Mouse (Mus musculus) embryonic facial prominence, embryonic 12.5 days (tissue): Measurements from ENCODE around the gene Eif4h. TPM values are rescaled to one million over a fixed set of nuclear protein-coding genes. Genes with fewer than 3 reads are reported as not detected.
"Not testable (repeated sequence)": the region's sequence is repeated elsewhere in the genome, so short reads cannot be mapped to it uniquely, and the experiment has no call there.

Experiments used
- ATAC-seq: fragments of 200-750 bp; cut with Nextera tagmentation; 2 replicates; pipeline ENCODE4 v1.8.0; 2017; ENCODE audit not compliant: insufficient number of reproducible peaks, insufficient read depth, low FRiP score, low TSS enrichment
- H3K27ac ChIP-seq: fragments of 300-500 bp; sonication (generic); 2 replicates; pipeline ENCODE4 v1.5.1; 2016; ENCODE audit warnings: mild to moderate bottlenecking
- H3K27me3 ChIP-seq: fragments of 300-500 bp; sonication (generic); 2 replicates; pipeline ENCODE4 v1.6.1; 2016; ENCODE audit warnings: mild to moderate bottlenecking, moderate library complexity
- H3K36me3 ChIP-seq: fragments of 300-500 bp; sonication (generic); 2 replicates; pipeline ENCODE4 v1.6.1; 2016; ENCODE audit warnings: mild to moderate bottlenecking
- H3K4me1 ChIP-seq: fragments of 300-500 bp; sonication (generic); 2 replicates; pipeline ENCODE4 v1.6.1; 2016
- H3K4me2 ChIP-seq: fragments of 300-500 bp; sonication (generic); replicated peaks from 2 replicates; pipeline ENCODE4 v1.6.1; 2016; ENCODE audit warnings: mild to moderate bottlenecking, moderate library complexity
- H3K4me3 ChIP-seq: fragments of 300-500 bp; sonication (generic); 2 replicates; pipeline ENCODE4 v1.5.1; 2016; ENCODE audit warnings: mild to moderate bottlenecking
- H3K9ac ChIP-seq: fragments of 300-500 bp; sonication (generic); 2 replicates; pipeline ENCODE4 v1.6.1; 2016; ENCODE audit warnings: mild to moderate bottlenecking, moderate library complexity
- H3K9me3 ChIP-seq: fragments of 300-500 bp; sonication (generic); 2 replicates; pipeline ENCODE4 v1.6.1; 2016; ENCODE audit warnings: mild to moderate bottlenecking, moderate library complexity
- WGBS: fragments of 180-500 bp; shearing (Covaris S2); methylation state at CpG from one replicate; pipeline ENCODE4 v1.1.7; 2016; 5-methylcytosine and 5-hydroxymethylcytosine counted together
- polyA plus RNA-seq: library from polyadenylated mRNA; unstranded; fragments of >200 nt; fragmentation: Nextera tagmentation; extraction: Ambion mirVana; gene quantifications from 2 replicates; pipeline ENCODE4 v1.2.1, GENCODE M21; 2016

The Eif4h gene
- polyA plus RNA-seq, 1 experiment from 2014 or later: 505 TPM

DNA sequence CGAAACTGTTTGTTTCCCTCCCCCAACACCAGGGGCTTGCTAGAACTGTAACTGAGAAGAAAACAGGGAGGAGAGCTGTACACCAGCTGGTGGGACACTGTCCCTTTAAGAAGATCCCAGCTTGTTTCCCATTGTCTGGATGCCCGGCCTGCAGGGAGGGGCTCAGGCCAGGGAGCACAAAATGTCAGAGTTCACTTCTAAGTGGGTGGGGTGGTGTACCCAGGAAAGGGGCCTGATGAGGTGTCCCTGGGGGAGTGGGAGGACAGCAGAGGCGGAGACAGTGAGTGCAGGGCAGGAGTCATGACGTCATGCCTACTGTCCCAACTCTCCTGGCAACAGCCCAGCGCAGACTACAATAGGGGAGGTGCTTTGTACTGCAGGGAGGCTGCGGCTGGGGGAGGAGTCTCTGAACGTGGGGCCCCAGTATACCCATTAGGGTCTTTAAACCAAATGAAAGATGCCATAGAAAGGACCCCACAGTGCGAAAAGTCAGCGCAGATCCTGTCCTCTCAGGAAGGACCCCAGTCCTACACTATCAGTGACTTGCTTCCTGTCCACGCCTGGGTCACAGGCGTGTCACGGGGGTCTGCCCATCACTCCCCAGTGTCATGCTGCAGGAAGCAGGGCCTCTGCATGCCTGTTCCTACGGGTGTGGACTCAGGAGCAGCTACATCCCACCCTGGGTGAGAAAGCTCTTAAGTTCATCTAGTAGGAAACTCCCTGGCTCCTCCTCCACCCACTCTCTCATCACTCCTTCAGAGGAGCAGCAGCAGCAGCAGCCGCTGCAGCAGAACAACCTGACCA is 36.9 kb upstream of the Eif4h start:
- ATAC-seq: peak; percentile 66
- Histone ChIP-seq H3K36me3 (peaks cover 24% of the 10 kb centered on the region), H3K27ac (peak overlapping the region; percentile 81), H3K9me3 (no peaks in the 10 kb centered on the region), H3K9ac (peak overlapping the region; percentile 48), H3K4me3 (peak overlapping the region; percentile 33), H3K27me3 (no peaks in the 10 kb centered on the region), H3K4me2 (peak overlapping the region; percentile 63), H3K4me1 (peaks cover 24% of the 10 kb centered on the region)
- 5% methylated on average over 14 of the region's 14 CpGs for WGBS

DNA sequence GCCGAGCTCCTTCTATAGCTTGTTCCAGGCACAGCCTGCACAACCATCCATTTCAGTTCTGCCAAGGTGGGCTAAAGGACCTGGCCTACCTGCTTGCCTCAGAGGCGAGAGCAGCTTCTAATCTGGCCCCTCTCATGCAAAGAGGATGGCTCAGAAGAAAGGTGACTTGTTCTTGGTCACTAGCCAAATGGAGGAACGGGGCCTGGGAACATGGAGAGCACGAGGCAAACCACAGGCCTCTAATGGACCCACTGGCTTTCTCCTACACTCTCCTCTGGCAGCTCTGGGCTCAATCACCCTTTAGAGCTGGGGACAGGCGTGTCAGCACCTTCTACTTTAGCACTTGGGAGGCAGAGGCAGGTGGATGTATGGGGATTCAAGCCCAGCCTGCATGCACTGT is 35.7 kb upstream of the Eif4h start:
- WGBS: 75% methylated on average over 5 of the region's 5 CpGs
- Histone ChIP-seq H3K27ac (no peak overlapping the region), H3K27me3 (no peaks in the 10 kb centered on the region), H3K9me3 (no peaks in the 10 kb centered on the region), H3K4me2 (no peak overlapping the region), H3K9ac (no peak overlapping the region), H3K36me3 (peaks cover 20% of the 10 kb centered on the region), H3K4me1 (peaks cover 21% of the 10 kb centered on the region), H3K4me3 (no peak overlapping the region)
- no peak for ATAC-seq

DNA sequence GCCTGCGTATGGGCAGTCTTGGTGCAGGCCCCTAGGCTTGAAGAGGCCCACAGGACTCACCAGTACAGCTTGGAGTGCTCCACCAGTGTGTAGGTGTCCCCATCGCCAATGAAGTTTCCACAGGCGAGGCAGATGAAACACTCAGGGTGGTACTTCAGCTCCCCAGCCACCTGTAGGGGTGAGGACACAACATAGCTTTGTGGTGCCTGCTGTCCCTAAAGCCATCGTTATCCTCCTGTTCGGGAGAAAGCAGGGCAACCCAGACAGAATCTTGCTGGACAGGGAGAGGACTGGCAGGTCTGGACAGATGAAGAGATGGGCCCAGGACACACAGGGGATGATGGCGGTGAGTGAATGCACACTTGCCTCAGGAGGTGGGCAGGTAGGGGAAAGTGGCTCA is 33.3 kb upstream of the Eif4h start:
- H3K4me3 ChIP-seq: no peak overlapping the region
- no peak for ATAC-seq
- no peaks in the 10 kb centered on the region for H3K27me3 ChIP-seq
- H3K9me3 ChIP-seq: no peaks in the 10 kb centered on the region
- peaks cover 41% of the 10 kb centered on the region for H3K36me3 ChIP-seq
- no peak overlapping the region for H3K9ac ChIP-seq
- 91% methylated on average over 6 of the region's 6 CpGs for WGBS
- peaks cover 21% of the 10 kb centered on the region for H3K4me1 ChIP-seq
- no peak overlapping the region for H3K27ac ChIP-seq
- no peak overlapping the region for H3K4me2 ChIP-seq

DNA sequence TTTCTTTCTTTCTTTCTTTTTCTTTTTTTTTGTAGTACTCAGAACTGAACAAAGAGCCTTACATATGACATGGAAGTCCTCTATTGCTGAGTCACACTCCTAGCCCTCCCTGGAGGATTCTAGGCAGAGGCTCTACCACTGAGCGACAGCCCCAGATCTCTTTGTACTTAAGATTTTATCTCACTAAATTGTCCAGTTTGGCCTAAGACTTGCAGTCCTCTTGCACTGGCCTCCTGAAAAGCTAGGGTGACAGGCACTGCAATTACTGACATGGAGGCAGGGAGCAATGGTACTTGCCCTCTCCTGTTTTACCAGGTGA is 32.9 kb upstream of the Eif4h start:
- H3K36me3 ChIP-seq: peaks cover 46% of the 10 kb centered on the region

DNA sequence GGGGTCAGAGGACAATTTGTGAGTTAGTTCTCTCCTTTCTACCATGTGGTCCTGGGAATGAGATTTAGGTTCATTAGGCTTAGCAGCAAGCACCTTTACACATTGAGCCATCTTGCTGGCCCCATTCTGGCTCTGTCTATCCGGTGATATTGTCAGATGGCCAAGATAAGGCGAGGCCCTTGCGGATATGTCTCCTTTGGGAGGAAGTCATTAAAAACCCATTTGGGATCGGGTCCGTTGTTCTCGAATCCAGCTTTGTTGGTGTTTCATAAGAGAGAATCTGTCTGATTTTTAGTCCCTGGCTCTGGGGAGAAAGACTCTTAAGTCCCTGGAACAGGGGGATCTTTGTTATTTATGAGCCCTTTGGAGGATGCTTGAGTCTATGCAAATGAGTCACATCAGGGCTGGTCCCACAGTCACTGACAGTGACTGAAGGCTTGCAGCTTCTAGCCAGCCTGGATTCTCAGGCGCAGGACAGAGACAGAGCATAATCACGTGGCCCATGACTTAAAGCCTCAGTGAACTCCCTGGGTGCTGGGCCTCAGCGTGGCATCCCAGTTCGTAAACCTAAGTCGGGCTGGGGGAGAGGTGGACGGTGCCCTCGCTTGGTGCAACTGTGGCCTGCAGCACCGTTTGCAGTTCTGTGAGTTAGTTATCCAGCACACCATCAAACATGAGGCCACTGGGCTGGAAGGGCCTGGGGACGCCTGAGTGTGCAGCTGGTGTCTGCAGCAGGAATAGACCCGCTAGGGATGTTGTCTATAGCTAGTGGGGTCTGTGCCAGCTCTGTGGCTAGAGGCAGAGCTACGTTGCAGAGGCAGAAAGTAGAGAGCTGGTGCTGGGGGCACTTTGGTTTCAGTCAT is 32.3 kb upstream of the Eif4h start:
- no peak overlapping the region for H3K9ac ChIP-seq
- no peaks in the 10 kb centered on the region for H3K9me3 ChIP-seq
- no peak overlapping the region for H3K4me3 ChIP-seq
- peaks cover 48% of the 10 kb centered on the region for H3K36me3 ChIP-seq
- H3K27me3 ChIP-seq: no peaks in the 10 kb centered on the region
- ATAC-seq: no peak
- no peak overlapping the region for H3K27ac ChIP-seq
- H3K4me2 ChIP-seq: no peak overlapping the region
- peaks cover 15% of the 10 kb centered on the region for H3K4me1 ChIP-seq
- WGBS: 78% methylated on average over 17 of the region's 17 CpGs

More for the DNA sequence above, 32.9 kb upstream of the Eif4h start:
- Histone ChIP-seq H3K27ac (no peak overlapping the region), H3K4me1 (peaks cover 21% of the 10 kb centered on the region), H3K27me3 (no peaks in the 10 kb centered on the region), H3K4me3 (no peak overlapping the region), H3K4me2 (no peak overlapping the region), H3K9me3 (no peaks in the 10 kb centered on the region), H3K9ac (no peak overlapping the region)
- ATAC-seq: no peak
- WGBS: 83% methylated on average over 1 of the region's 1 CpGs

DNA sequence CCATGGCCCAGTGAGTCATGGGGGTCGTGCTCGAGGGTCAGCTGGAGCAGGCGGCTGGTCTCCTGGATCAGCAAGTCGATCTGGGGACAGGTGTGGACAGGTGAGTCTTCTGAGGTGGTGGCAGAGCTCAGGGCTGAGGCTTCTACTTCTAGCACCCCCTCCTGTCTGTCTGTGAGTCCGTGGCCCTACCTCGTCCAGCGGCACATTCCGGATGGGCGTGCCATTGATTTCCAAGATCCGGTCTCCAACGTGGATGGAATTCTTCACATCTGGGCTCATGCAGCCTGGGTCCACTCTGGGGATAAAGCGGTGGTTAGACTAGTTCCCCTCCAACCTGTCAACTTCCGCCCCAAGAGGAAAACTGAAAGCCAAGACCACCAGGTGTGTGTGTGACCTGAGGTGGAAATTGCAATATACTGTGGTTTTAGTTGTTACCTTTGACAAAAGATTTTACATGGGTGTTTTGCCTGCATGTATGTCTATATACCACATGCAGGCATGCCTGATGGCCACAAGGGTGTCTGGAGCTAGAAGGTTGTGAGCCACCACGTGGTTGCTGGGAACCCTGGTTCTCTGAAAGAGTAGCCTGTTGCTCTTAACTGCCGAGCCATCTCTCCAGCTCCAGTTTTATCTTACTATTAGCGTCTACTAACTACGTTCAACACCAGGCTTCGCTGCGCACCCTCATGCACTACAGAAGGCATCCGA is 29.9 kb upstream of the Eif4h start:
- no peak overlapping the region for H3K9ac ChIP-seq
- WGBS: 75% methylated on average over 20 of the region's 20 CpGs
- H3K27ac ChIP-seq: no peak overlapping the region
- no peaks in the 10 kb centered on the region for H3K9me3 ChIP-seq
- H3K4me1 ChIP-seq: no peaks in the 10 kb centered on the region
- H3K27me3 ChIP-seq: no peaks in the 10 kb centered on the region
- H3K4me2 ChIP-seq: no peak overlapping the region
- ATAC-seq: no peak
- H3K36me3 ChIP-seq: peaks cover 69% of the 10 kb centered on the region
- H3K4me3 ChIP-seq: no peak overlapping the region

DNA sequence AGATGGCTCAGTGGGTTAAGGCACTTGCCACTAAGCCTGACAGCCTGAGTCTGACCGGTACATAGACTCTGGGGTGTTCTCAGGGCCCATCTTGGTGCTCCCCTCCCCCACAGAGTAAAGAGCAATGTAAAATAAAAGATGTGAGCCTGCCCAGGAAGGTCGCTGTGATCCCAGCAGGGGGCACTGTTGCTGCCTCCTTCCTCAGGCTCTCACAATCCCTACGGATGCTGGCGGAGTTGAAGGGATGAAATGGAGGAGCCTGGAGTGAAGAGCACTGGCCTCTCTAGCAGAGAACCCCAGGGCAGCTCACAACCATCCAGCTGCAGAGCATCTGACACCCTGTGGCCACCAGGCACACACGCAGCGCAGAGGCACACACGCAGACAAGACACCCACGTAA is 29.2 kb upstream of the Eif4h start:
- 31% methylated on average over 8 of the region's 8 CpGs for WGBS
- ATAC-seq: no peak

DNA sequence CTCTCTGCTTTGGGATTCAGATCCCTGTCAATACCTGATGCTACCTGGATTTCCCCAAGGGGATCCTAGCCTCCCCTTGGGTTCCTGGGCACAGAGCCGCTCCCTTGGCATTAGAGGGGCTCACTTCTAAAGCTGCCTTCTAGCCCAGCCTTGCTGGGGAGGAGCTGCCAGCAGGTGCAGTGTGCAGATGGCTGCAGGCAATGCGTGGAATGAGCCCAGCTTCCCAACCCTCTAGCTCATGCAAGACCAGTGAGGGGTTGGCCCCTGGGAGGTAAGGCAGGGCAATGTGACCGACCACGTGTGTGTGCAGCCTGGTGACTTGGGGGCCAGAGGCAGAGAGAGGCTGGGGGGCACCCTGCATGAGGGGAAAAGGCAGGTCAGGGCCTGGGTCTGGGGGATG is 17.4 kb upstream of the Eif4h start:
- 73% methylated on average over 4 of the region's 4 CpGs for WGBS
- no peak overlapping the region for H3K4me2 ChIP-seq
- H3K27ac ChIP-seq: no peak overlapping the region
- no peaks in the 10 kb centered on the region for H3K4me1 ChIP-seq
- no peak for ATAC-seq
- no peak overlapping the region for H3K4me3 ChIP-seq
- H3K36me3 ChIP-seq: peaks cover 48% of the 10 kb centered on the region
- H3K27me3 ChIP-seq: no peaks in the 10 kb centered on the region
- no peak overlapping the region for H3K9ac ChIP-seq
- no peaks in the 10 kb centered on the region for H3K9me3 ChIP-seq

More for the DNA sequence above, 29.2 kb upstream of the Eif4h start:
- Histone ChIP-seq H3K4me3 (no peak overlapping the region), H3K27me3 (no peaks in the 10 kb centered on the region), H3K9me3 (no peaks in the 10 kb centered on the region), H3K9ac (no peak overlapping the region), H3K4me2 (no peak overlapping the region), H3K4me1 (no peaks in the 10 kb centered on the region), H3K27ac (no peak overlapping the region), H3K36me3 (peaks cover 75% of the 10 kb centered on the region)

DNA sequence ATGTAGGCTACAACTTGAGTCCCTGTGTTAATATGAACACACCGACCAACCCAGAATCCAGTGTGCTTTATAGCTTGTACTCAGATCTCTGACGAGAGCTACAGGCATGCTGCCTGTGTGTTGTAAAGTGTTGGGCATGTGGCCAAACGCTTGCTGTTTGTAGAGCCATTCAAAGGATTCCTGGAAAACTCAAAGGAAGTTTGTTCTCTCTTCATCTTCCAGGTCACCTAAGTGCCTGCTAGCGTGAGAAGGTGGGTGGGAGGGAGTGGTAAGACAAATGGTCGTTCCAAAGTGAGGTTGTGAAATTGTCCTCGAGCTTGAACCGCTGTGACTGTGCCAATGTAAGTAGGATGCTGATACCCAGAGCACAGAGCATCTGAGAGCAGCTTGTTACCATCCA is 12.7 kb upstream of the Eif4h start:
- H3K4me1 ChIP-seq: no peaks in the 10 kb centered on the region
- no peak overlapping the region for H3K4me3 ChIP-seq
- H3K36me3 ChIP-seq: peaks cover 6% of the 10 kb centered on the region; the same call in 1 of the 2 replicates
- no peak overlapping the region for H3K4me2 ChIP-seq
- H3K9me3 ChIP-seq: no peaks in the 10 kb centered on the region; the same call in 1 of the 2 replicates
- no peak overlapping the region for H3K9ac ChIP-seq
- H3K27ac ChIP-seq: no peak overlapping the region
- H3K27me3 ChIP-seq: no peaks in the 10 kb centered on the region
- 67% methylated on average over 7 of the region's 7 CpGs for WGBS
- ATAC-seq: no peak

DNA sequence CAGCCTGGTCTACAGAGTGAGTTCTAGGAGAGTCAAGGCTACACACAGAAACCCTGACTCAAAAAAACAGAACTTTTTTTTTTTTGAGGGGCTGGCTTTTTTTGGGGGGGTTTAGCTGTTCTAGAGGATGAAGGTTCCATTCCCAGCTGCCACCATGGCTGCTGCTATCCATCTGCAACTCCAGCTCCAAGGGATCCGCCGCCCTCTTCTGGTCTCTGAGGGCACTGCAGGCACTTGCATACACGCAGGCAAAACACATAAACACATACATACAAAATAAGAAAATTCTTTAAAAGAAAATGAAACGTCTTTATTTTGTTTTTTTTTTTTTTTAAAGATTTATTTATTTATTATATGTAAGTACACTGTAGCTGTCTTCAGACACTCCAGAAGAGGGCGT is 11.6 kb upstream of the Eif4h start:
- H3K9ac ChIP-seq: no peak overlapping the region
- H3K9me3 ChIP-seq: no peaks in the 10 kb centered on the region; the same call in 1 of the 2 replicates
- no peak overlapping the region for H3K4me3 ChIP-seq
- no peak overlapping the region for H3K27ac ChIP-seq
- no peak overlapping the region for H3K4me2 ChIP-seq
- no peaks in the 10 kb centered on the region for H3K4me1 ChIP-seq
- 51% methylated on average over 5 of the region's 5 CpGs for WGBS
- H3K36me3 ChIP-seq: no peaks in the 10 kb centered on the region
- no peak for ATAC-seq
- no peaks in the 10 kb centered on the region for H3K27me3 ChIP-seq

DNA sequence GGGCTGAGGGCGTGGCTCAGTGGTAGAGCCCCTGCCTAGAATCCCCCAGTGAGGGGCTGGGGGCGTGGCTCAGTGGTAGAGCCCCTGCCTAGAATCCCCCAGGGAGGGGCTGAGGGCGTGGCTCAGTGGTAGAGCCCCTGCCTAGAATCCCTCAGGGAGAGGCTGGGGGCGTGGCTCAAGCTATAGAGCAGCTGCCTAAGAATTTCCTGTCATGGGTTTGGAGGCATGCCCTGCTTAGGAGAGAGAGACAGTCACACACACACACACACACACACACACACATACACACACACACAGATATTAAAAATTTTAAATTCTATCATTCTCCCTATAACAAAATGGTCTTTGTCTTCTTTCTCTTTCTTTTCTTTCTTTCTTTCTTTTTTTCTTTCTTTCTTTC is 9.7 kb upstream of the Eif4h start:
- H3K27me3 ChIP-seq, H3K4me1 ChIP-seq, H3K9ac ChIP-seq, ATAC-seq, H3K36me3 ChIP-seq, H3K4me3 ChIP-seq, H3K27ac ChIP-seq, H3K9me3 ChIP-seq, H3K4me2 ChIP-seq: not testable (repeated sequence)
- 84% methylated on average over 4 of the region's 4 CpGs for WGBS
